Mouse (Mus musculus) hematopoietic stem cell, adult 5-6 weeks (primary cell): ENCODE measurements around the gene Ppp1r3c. TPM values are rescaled to one million over a fixed set of nuclear protein-coding genes. Genes with fewer than 3 reads are reported as not detected.
"Not testable (repeated sequence)": the region's sequence is repeated elsewhere in the genome, so short reads cannot be mapped to it uniquely, and the experiment has no call there.

Experiments used
- ATAC-seq, 2 experiments: fragments of 125-278 bp in 1 of 2; replicated peaks in 1 of 2; 2 replicates each; pipeline ENCODE4 v1.8.0; 2016 to 2017; ENCODE audit warnings: inconsistent platforms in 2 of 2, mild to moderate bottlenecking in 2 of 2, moderate number of reproducible peaks in 2 of 2, low read depth in 1 of 2, moderate TSS enrichment in 1 of 2; ENCODE audit not compliant: low FRiP score in 2 of 2, poor library complexity in 2 of 2, severe bottlenecking in 2 of 2, insufficient read depth in 1 of 2, low TSS enrichment in 1 of 2
- total RNA-seq: library from RNA; stranded (forward); fragments of 172-1452, 232-1000 nt; gene quantifications from 2 replicates; pipeline ENCODE4 v1.2.3, GENCODE M21; 2017

The Ppp1r3c gene
- total RNA-seq, 1 experiment from 2014 or later, result not detected

GRCm38 (mm10) chr19:36730414-36730813, 6.0 kb downstream of the Ppp1r3c start:
- ATAC-seq, result not testable (repeated sequence)

GRCm38 (mm10) chr19:36728741-36729460, 7.6 kb downstream of the Ppp1r3c start:
- no peak for ATAC-seq

DNA sequence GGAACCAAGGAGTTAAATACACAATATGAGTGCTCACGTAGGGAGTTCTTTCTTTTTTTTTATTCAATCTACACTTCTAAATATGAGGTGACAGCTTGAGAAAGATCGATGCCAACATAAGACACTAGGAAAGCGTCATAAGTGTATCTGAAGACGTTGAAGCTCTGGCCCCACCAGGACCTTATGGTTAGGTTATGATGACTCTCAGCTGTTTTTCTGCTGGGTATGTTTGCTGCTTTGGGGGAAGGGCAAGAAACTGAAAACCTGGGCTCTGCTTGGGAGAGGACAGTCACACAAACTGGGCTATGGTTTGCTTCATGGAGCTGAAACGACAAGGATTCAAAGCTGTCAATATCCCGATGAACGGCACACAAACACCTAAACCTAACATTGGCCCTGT, 11.5 kb downstream of the Ppp1r3c start:
- no peak for ATAC-seq

- ATAC-seq, result no peak
Measured at GRCm38 (mm10) chr19:36721139-36721538, 15.3 kb downstream of the Ppp1r3c start.

- ATAC-seq, result no peak
Measured at GRCm38 (mm10) chr19:36716221-36716620, 20.2 kb downstream of the Ppp1r3c start.

DNA sequence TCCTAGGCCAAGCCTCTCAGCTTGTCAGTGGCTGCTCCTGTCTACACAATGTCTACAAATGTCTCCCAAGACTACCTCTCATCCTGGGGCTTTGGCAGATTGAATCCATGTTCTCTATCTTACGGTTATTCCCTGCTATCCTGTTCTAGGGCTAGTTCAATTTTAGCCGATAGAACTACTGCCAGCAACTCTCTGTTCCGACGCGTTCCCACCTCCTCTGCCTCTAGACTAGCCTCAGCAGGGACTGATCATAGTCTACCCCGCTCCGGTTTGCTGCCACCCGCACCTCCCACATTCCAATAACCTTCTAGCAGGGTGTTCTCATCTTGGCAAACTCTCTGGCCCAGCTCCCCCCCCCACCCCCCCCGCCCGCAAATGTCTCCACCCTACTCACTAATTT, 20.9 kb downstream of the Ppp1r3c start:
- ATAC-seq, result no peak

DNA sequence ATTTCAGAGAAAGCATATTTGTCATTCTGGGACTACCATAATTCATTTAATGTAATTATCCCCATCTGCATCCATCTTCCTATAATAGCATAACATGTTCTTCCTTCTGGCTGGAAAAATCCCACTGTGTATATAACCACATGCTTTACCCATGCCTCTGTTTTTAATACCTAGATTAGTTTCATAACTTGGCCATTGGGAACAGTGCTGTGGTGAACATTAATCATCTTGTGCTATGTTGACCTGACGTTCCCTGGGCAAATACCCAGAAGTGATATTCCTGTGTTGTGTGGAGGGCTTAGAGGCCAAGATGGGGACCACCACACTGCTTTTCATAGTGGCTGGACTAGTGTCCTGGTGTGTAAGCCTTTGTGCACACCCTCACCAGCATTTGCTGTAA, 22.0 kb downstream of the Ppp1r3c start:
- no peak for ATAC-seq

GRCm38 (mm10) chr19:36713092-36713491, 23.4 kb downstream of the Ppp1r3c start:
- no peak for ATAC-seq

DNA sequence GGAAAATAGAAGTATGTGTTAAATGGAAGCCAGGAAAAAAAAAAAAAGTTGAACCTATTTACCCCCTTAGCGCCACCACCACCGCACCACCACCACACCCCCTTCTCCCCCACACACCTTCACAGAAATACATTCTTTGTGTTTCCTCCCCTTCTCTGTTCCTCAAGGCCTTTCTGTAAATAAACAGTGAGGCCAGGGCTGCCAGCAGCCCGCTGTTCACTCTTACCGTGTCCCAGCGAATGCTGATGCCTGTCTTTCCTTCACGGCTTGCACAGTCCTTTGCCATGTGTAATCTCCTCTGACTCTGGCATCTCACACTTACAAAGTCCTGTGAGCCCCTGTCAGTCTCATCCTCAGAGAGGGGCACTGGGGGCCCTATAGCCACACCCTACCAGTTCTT, 30.3 kb downstream of the Ppp1r3c start:
- ATAC-seq, result no peak

- no peak for ATAC-seq
Measured at GRCm38 (mm10) chr19:36705286-36706146, 30.9 kb downstream of the Ppp1r3c start.

GRCm38 (mm10) chr19:36704763-36705162, 31.7 kb downstream of the Ppp1r3c start:
- ATAC-seq, result no peak

- no peak for ATAC-seq
Measured at GRCm38 (mm10) chr19:36701809-36702622, 34.4 kb downstream of the Ppp1r3c start.

GRCm38 (mm10) chr19:36701366-36701765, 35.1 kb downstream of the Ppp1r3c start:
- no peak for ATAC-seq

DNA sequence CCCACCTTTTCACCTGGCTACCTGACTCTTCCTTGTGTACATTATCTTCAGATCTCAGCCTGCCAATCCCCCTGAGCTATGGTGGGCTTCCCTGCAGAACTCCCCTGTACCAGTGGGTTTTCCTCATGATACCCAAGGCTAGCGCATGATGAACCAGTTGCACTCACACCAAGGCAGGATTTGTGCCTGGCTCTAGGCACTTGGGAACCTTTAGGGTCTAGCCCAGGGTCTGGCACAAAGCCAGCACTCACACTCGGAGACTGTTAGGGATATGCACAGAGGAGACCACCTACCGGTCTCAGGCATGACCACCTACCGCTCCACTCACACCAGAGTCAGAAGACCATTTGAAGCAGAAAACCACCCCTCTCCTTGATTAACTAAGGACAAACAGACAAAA, 35.5 kb downstream of the Ppp1r3c start:
- no peak for ATAC-seq

- ATAC-seq, result no peak
Measured at GRCm38 (mm10) chr19:36699151-36699550, 37.3 kb downstream of the Ppp1r3c start.

GRCm38 (mm10) chr19:36698200-36698599, 38.3 kb downstream of the Ppp1r3c start:
- ATAC-seq, result no peak

DNA sequence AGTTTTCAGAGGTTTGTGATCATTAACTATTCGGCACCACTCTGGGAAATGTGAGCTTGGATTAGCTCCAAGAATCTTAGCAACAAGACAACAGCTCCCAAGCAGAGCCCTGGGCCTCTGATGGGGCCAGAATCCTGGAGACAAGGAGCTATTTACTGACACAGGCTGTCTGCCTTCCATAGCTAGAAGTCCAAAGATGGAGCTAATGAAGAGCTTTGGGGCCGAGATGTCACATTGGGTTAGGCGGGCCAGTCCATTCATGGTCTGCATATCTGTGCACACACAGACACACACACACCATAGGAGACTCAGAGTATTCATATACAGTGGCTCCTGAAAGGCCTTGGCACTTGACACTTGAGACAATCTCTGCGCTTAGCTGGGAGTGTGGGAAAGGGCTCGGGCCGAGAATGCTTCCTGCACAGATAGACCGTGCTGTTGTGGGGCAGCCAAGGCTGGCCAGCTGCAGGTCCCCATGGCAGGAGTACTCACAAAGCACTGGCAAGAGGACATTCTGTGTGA, 39.8 kb downstream of the Ppp1r3c start:
- no peak for ATAC-seq

- no peak for ATAC-seq
Measured at GRCm38 (mm10) chr19:36693530-36693929, 42.9 kb downstream of the Ppp1r3c start.
